Mouse (Mus musculus): ENCODE results near the gene Olfr622. TPM values are rescaled to one million over a fixed set of nuclear protein-coding genes. Genes with fewer than 3 reads are reported as not detected.

The Olfr622 gene
- total and polyA plus RNA-seq, 2 experiments from 2014 or later: not detected

DNA sequence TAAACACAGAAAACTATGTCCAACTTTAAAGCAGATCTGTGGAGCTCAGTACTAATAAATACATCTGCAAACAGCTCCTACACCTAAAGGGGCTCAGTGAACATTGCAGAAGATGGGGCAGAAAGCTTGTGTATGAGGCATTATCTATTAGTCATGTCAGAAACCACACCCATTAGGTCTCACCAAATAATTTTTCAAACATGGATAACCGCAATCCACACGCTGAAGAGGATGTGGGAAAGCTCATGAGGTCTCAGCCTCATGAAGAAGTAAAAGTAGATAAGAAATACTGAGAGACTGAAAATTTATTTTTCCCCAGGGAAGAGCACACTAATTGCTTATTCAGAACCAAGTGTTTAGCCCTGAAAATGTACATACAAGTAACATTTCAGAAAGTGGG lies 35.1 kb downstream of the Olfr622 start:
- Histone ChIP-seq H3K4me3 (ENCODE audit: low read length) (no peak overlapping the region), H3K4me2 (ENCODE audit: low read depth, low read length) (no peak overlapping the region), H3K9me3 (ENCODE audit: low read length) (no peaks in the 10 kb centered on the region), H3K4me1 (ENCODE audit: insufficient read depth, low read length) (no peaks in the 10 kb centered on the region), H3K27me3 (ENCODE audit: insufficient read depth, low read length) (no peaks in the 10 kb centered on the region), H3K9ac (replicated peaks; ENCODE audit: low read length) (no peak overlapping the region), H3K36me3 (ENCODE audit: insufficient read depth, low read length) (no peaks in the 10 kb centered on the region), H3K27ac (no peak overlapping the region)
- no peak for ATAC-seq
- WGBS: 89% methylated on average over 2 of the region's 2 CpGs
- DNase-seq (ENCODE audit: low spot score): no peak
- TF ChIP-seq CTCF (IDR thresholded peaks at IDR 0.05; ENCODE audit: low read depth): no peak

DNA sequence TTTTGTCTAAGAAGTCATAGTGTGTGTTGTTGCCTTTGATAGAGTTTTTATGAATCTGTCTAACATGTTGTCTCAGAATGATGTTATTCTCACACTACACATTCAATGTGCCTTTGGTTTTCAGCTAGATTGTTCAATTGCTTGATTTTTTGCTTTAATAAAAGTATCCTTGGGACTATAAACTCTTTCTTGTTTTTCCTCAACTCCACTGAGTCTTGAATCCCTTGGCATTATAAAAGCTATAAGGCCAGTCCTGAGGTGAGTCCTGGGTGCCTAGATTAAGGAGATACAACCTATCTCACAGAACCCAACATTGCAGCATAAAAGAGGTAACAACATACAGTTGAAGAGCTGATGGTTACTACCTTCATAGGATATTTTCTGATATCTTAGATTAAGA lies 42.2 kb downstream of the Olfr622 start, which contains the start of gene Olfr619:
Gene Olfr619, plus strand, starts transcription at position 301 of the 400 bp plus-strand sequence.
- Histone ChIP-seq H3K9me3 (ENCODE audit: low read length) (no peaks in the 10 kb centered on the region), H3K4me1 (ENCODE audit: insufficient read depth, low read length) (no peaks in the 10 kb centered on the region), H3K27me3 (ENCODE audit: insufficient read depth, low read length) (no peaks in the 10 kb centered on the region), H3K4me3 (ENCODE audit: low read length) (no peak within 1 kb of the TSS), H3K4me2 (ENCODE audit: low read depth, low read length) (no peak within 1 kb of the TSS), H3K9ac (replicated peaks; ENCODE audit: low read length) (no peak within 1 kb of the TSS), H3K27ac (no peak within 1 kb of the TSS), H3K36me3 (ENCODE audit: insufficient read depth, low read length) (no peaks in the 10 kb centered on the region)
- no peak for TF ChIP-seq CTCF (IDR thresholded peaks at IDR 0.05; ENCODE audit: low read depth)
- no peak for DNase-seq (ENCODE audit: low spot score)
- no peak for ATAC-seq

GRCm38 (mm10) chr7:103589803-103590202 lies 52.7 kb downstream of the Olfr622 start, which contains the start of gene Olfr618:
Olfr618 (plus strand) TSS chr7:103590103.
- 68% methylated on average over 2 of the region's 2 CpGs for WGBS

More at GRCm38 (mm10) chr7:103589803-103590202, 52.7 kb downstream of the Olfr622 start, which contains the start of gene Olfr618:
- Histone ChIP-seq H3K4me1 (ENCODE audit: insufficient read depth, low read length) (no peaks in the 10 kb centered on the region), H3K4me2 (ENCODE audit: low read depth, low read length) (no peak within 1 kb of the TSS), H3K27me3 (ENCODE audit: insufficient read depth, low read length) (no peaks in the 10 kb centered on the region), H3K36me3 (ENCODE audit: insufficient read depth, low read length) (no peaks in the 10 kb centered on the region), H3K27ac (no peak within 1 kb of the TSS), H3K9me3 (ENCODE audit: low read length) (no peaks in the 10 kb centered on the region), H3K9ac (replicated peaks; ENCODE audit: low read length) (no peak within 1 kb of the TSS), H3K4me3 (ENCODE audit: low read length) (no peak within 1 kb of the TSS)
- no peak for DNase-seq (ENCODE audit: low spot score)
- no peak for ATAC-seq
- no peak for TF ChIP-seq CTCF (IDR thresholded peaks at IDR 0.05; ENCODE audit: low read depth)

Other genes with a start within 250 kb of the Olfr622 start
Only the 30 nearest of the 32 such genes appear.
- not detected in 2 replicates for gene Olfr605, start 197.3 kb downstream of the Olfr622 start, total RNA-seq (2014; rRNA removed)
- not detected in 2 replicates for gene Olfr605, start 197.3 kb downstream of the Olfr622 start, polyA plus RNA-seq (2015; fragmentation: Nextera tagmentation; extraction: Ambion mirVana)
- not detected in 2 replicates for gene Olfr606, start 193.7 kb downstream of the Olfr622 start, total RNA-seq (2014; rRNA removed)
- gene Olfr606, start 193.7 kb downstream of the Olfr622 start, polyA plus RNA-seq (2015; fragmentation: Nextera tagmentation; extraction: Ambion mirVana): not detected in 2 replicates
- gene Olfr607, start 178.6 kb downstream of the Olfr622 start, total RNA-seq (2014; rRNA removed): not detected in 2 replicates
- gene Olfr607, start 178.6 kb downstream of the Olfr622 start, polyA plus RNA-seq (2015; fragmentation: Nextera tagmentation; extraction: Ambion mirVana): not detected in 2 replicates
- gene Olfr608, start 172.8 kb downstream of the Olfr622 start, total RNA-seq (2014; rRNA removed): not detected in 2 replicates
- not detected in 2 replicates for gene Olfr608, start 172.8 kb downstream of the Olfr622 start, polyA plus RNA-seq (2015; fragmentation: Nextera tagmentation; extraction: Ambion mirVana)
- not detected in 2 replicates for gene Olfr609, start 144.6 kb downstream of the Olfr622 start, total RNA-seq (2014; rRNA removed)
- not detected in 2 replicates for gene Olfr609, start 144.6 kb downstream of the Olfr622 start, polyA plus RNA-seq (2015; fragmentation: Nextera tagmentation; extraction: Ambion mirVana)
- gene Olfr610, start 130.6 kb downstream of the Olfr622 start, total RNA-seq (2014; rRNA removed): not detected in 2 replicates
- not detected in 2 replicates for gene Olfr610, start 130.6 kb downstream of the Olfr622 start, polyA plus RNA-seq (2015; fragmentation: Nextera tagmentation; extraction: Ambion mirVana)
- gene Olfr611, start 121.9 kb downstream of the Olfr622 start, total RNA-seq (2014; rRNA removed): not detected in 2 replicates
- not detected in 2 replicates for gene Olfr611, start 121.9 kb downstream of the Olfr622 start, polyA plus RNA-seq (2015; fragmentation: Nextera tagmentation; extraction: Ambion mirVana)
- not detected in 2 replicates for gene Olfr612, start 100.0 kb downstream of the Olfr622 start, total RNA-seq (2014; rRNA removed)
- not detected in 2 replicates for gene Olfr612, start 100.0 kb downstream of the Olfr622 start, polyA plus RNA-seq (2015; fragmentation: Nextera tagmentation; extraction: Ambion mirVana)
- gene Olfr613, start 94.6 kb downstream of the Olfr622 start, total RNA-seq (2014; rRNA removed): not detected in 2 replicates
- gene Olfr613, start 94.6 kb downstream of the Olfr622 start, polyA plus RNA-seq (2015; fragmentation: Nextera tagmentation; extraction: Ambion mirVana): not detected in 2 replicates
- gene Olfr615, start 86.6 kb downstream of the Olfr622 start, total RNA-seq (2014; rRNA removed): not detected in 2 replicates
- not detected in 2 replicates for gene Olfr615, start 86.6 kb downstream of the Olfr622 start, polyA plus RNA-seq (2015; fragmentation: Nextera tagmentation; extraction: Ambion mirVana)
- not detected in 2 replicates for gene Olfr616, start 73.6 kb downstream of the Olfr622 start, total RNA-seq (2014; rRNA removed)
- not detected in 2 replicates for gene Olfr616, start 73.6 kb downstream of the Olfr622 start, polyA plus RNA-seq (2015; fragmentation: Nextera tagmentation; extraction: Ambion mirVana)
- gene Olfr617, start 69.6 kb downstream of the Olfr622 start, total RNA-seq (2014; rRNA removed): not detected in 2 replicates
- gene Olfr617, start 69.6 kb downstream of the Olfr622 start, polyA plus RNA-seq (2015; fragmentation: Nextera tagmentation; extraction: Ambion mirVana): not detected in 2 replicates
- 0.11 TPM in 1 of 2 replicates, not detected in the other for gene Olfr618, start 52.6 kb downstream of the Olfr622 start, total RNA-seq (2014; rRNA removed)
- not detected in 2 replicates for gene Olfr618, start 52.6 kb downstream of the Olfr622 start, polyA plus RNA-seq (2015; fragmentation: Nextera tagmentation; extraction: Ambion mirVana)
- not detected in 2 replicates for gene Olfr619, start 42.1 kb downstream of the Olfr622 start, total RNA-seq (2014; rRNA removed)
- not detected in 2 replicates for gene Olfr619, start 42.1 kb downstream of the Olfr622 start, polyA plus RNA-seq (2015; fragmentation: Nextera tagmentation; extraction: Ambion mirVana)
- gene Olfr620, start 30.2 kb downstream of the Olfr622 start, total RNA-seq (2014; rRNA removed): not detected in 2 replicates
- gene Olfr620, start 30.2 kb downstream of the Olfr622 start, polyA plus RNA-seq (2015; fragmentation: Nextera tagmentation; extraction: Ambion mirVana): not detected in 2 replicates
- not detected in 2 replicates for gene Olfr623, start 21.0 kb upstream of the Olfr622 start, total RNA-seq (2014; rRNA removed)
- gene Olfr623, start 21.0 kb upstream of the Olfr622 start, polyA plus RNA-seq (2015; fragmentation: Nextera tagmentation; extraction: Ambion mirVana): not detected in 2 replicates
- not detected in 2 replicates for gene Olfr624, start 28.5 kb upstream of the Olfr622 start, total RNA-seq (2014; rRNA removed)
- gene Olfr624, start 28.5 kb upstream of the Olfr622 start, polyA plus RNA-seq (2015; fragmentation: Nextera tagmentation; extraction: Ambion mirVana): 0.05 TPM in 1 of 2 replicates, not detected in the other
- gene Olfr625-ps1, start 40.0 kb upstream of the Olfr622 start, total RNA-seq (2014; rRNA removed): not detected in 2 replicates
- not detected in 2 replicates for gene Olfr625-ps1, start 40.0 kb upstream of the Olfr622 start, polyA plus RNA-seq (2015; fragmentation: Nextera tagmentation; extraction: Ambion mirVana)
- not detected in 2 replicates for gene Olfr243, start 72.0 kb upstream of the Olfr622 start, total RNA-seq (2014; rRNA removed)
- not detected in 2 replicates for gene Olfr243, start 72.0 kb upstream of the Olfr622 start, polyA plus RNA-seq (2015; fragmentation: Nextera tagmentation; extraction: Ambion mirVana)
- gene Olfr628, start 87.7 kb upstream of the Olfr622 start, total RNA-seq (2014; rRNA removed): not detected in 2 replicates
- not detected in 2 replicates for gene Olfr628, start 87.7 kb upstream of the Olfr622 start, polyA plus RNA-seq (2015; fragmentation: Nextera tagmentation; extraction: Ambion mirVana)
- not detected in 2 replicates for gene Olfr629, start 102.2 kb upstream of the Olfr622 start, total RNA-seq (2014; rRNA removed)
- not detected in 2 replicates for gene Olfr629, start 102.2 kb upstream of the Olfr622 start, polyA plus RNA-seq (2015; fragmentation: Nextera tagmentation; extraction: Ambion mirVana)
- gene Olfr630, start 114.6 kb upstream of the Olfr622 start, total RNA-seq (2014; rRNA removed): not detected in 2 replicates
- gene Olfr630, start 114.6 kb upstream of the Olfr622 start, polyA plus RNA-seq (2015; fragmentation: Nextera tagmentation; extraction: Ambion mirVana): not detected in 2 replicates
- gene Olfr69, start 128.9 kb upstream of the Olfr622 start, total RNA-seq (2014; rRNA removed): not detected in 2 replicates
- not detected in 2 replicates for gene Olfr69, start 128.9 kb upstream of the Olfr622 start, polyA plus RNA-seq (2015; fragmentation: Nextera tagmentation; extraction: Ambion mirVana)
- not detected in 2 replicates for gene Olfr68, start 137.0 kb upstream of the Olfr622 start, total RNA-seq (2014; rRNA removed)
- not detected in 2 replicates for gene Olfr68, start 137.0 kb upstream of the Olfr622 start, polyA plus RNA-seq (2015; fragmentation: Nextera tagmentation; extraction: Ambion mirVana)
- not detected in 2 replicates for gene Olfr67, start 149.1 kb upstream of the Olfr622 start, total RNA-seq (2014; rRNA removed)
- gene Olfr67, start 149.1 kb upstream of the Olfr622 start, polyA plus RNA-seq (2015; fragmentation: Nextera tagmentation; extraction: Ambion mirVana): not detected in 2 replicates
- 146 and 311 TPM in 2 replicates for gene Hbb-bt, start 171.3 kb upstream of the Olfr622 start, total RNA-seq (2014; rRNA removed)
- 213 and 218 TPM in 2 replicates for gene Hbb-bt, start 171.3 kb upstream of the Olfr622 start, polyA plus RNA-seq (2015; fragmentation: Nextera tagmentation; extraction: Ambion mirVana)
- 1,334 and 1,616 TPM in 2 replicates for gene Hbb-bs, start 185.4 kb upstream of the Olfr622 start, total RNA-seq (2014; rRNA removed)
- 849 and 1,064 TPM in 2 replicates for gene Hbb-bs, start 185.4 kb upstream of the Olfr622 start, polyA plus RNA-seq (2015; fragmentation: Nextera tagmentation; extraction: Ambion mirVana)
- gene Hbb-bh2, start 197.8 kb upstream of the Olfr622 start, total RNA-seq (2014; rRNA removed): not detected in 2 replicates
- not detected in 2 replicates for gene Hbb-bh2, start 197.8 kb upstream of the Olfr622 start, polyA plus RNA-seq (2015; fragmentation: Nextera tagmentation; extraction: Ambion mirVana)
- gene Hbb-bh1, start 200.5 kb upstream of the Olfr622 start, total RNA-seq (2014; rRNA removed): not detected in 2 replicates
- gene Hbb-bh1, start 200.5 kb upstream of the Olfr622 start, polyA plus RNA-seq (2015; fragmentation: Nextera tagmentation; extraction: Ambion mirVana): not detected in 2 replicates
- not detected in 2 replicates for gene Hbb-y, start 210.5 kb upstream of the Olfr622 start, total RNA-seq (2014; rRNA removed)
- 0.30 and 1.1 TPM in 2 replicates for gene Hbb-y, start 210.5 kb upstream of the Olfr622 start, polyA plus RNA-seq (2015; fragmentation: Nextera tagmentation; extraction: Ambion mirVana)